Mouse (Mus musculus) large intestine, adult 2 months (tissue): ENCODE data around the gene Ssbp2. TPM values are rescaled to one million over a fixed set of nuclear protein-coding genes. Genes with fewer than 3 reads are reported as not detected.

Experiments
- DNase-seq: peaks from one replicate; pipeline ENCODE4 v3.0.0-alpha.2; 2012; ENCODE audit warnings: low read depth, low spot score
- WGBS: fragments of 180-500 bp; shearing (Covaris S2); methylation state at CpG from one replicate; pipeline ENCODE4 v1.1.7; 2018; 5-methylcytosine and 5-hydroxymethylcytosine counted together
- polyA plus RNA-seq: library from polyadenylated mRNA; depleted of rRNA; stranded (reverse); fragments of >200 nt; gene quantifications from 2 replicates; pipeline ENCODE4 v1.2.3, GENCODE M21; 2012

Gene Ssbp2
- polyA plus RNA-seq, 1 experiment: 8.2 TPM

DNA sequence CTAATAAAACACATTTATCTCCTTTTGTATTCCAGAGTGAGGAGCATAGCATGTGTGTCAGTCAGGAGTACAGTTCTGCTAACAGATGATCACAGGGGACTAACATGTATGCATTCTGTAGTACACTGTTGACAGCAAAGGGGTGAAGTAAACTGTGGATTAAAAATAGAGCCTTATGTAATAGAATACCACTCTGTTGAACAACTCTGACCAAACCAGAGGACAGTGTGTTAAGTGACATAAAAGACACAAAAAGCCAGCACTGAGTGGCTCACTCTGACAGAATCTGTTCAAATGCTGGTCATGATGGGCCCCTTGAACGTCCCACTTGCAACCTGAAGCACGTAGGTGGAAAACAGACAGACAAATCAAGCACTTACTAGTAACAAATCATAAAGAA, 235.3 kb downstream of the Ssbp2 start:
- WGBS: 90% methylated on average over 2 of the region's 2 CpGs
- DNase-seq: no peak

GRCm38 (mm10) chr13:91696109-91696645, 236.1 kb downstream of the Ssbp2 start:
- DNase-seq: no peak
- WGBS: 31% methylated on average over 2 of the region's 2 CpGs

DNA sequence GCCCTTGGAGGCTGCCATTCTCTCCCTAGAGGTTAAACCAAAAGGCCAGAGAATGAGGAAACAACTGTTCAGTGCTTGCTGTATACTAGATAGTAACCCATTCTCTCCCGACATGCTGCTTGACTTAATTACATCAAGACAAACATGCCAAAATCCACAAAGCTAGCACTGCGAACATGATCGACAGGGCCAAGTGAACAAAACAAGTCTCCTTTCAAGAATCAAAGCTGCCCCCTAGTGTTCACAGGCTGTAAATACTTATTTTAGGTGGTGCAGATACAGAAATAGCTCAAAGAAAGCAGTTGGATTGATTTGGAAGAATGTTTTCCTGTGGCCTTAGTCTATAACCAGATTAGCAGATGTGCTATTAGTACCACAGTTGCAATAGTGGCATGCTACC, 236.9 kb downstream of the Ssbp2 start:
- DNase-seq: no peak
- 30% methylated on average over 3 of the region's 3 CpGs for WGBS

DNA sequence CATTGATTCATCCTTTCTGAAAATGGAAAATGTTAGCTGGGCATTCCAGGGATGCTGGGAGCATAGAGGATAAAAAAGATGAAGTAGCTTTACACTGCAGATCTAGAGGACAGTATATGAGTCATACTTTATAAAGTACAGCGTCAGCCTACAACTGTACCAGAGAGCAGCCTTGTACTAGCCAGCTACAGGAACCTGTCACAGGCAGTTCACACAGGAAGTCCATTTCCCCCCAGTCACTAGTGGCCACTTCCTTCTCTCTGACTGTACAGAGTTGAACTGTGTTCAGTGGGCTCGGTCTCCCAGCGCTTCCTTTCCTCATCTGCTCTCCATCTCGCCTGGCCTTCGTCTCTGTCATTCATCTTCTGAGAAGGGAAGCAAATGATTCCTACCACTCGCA, 242.3 kb downstream of the Ssbp2 start:
- WGBS: 64% methylated on average over 6 of the region's 6 CpGs
- DNase-seq: no peak

DNA sequence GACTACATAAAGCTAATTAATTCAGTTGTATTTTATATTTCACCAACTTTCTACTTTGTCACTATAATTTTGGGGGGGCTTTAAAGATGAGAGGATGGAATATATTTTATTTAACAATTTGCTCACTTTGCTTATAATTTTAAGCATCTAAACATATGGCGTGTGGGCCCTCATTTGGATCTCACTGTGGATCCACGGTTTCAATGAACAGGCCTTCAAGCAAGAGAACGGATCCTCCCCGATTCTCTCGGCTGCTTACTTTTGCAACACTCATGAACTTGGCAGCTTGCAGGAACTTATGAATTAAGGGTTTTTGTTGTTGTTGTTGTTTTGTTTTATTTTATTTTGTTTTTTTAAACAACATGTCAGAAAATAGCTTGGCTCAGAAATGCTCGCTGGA, 259.4 kb downstream of the Ssbp2 start:
- DNase-seq: no peak
- WGBS: 91% methylated on average over 6 of the region's 6 CpGs

DNA sequence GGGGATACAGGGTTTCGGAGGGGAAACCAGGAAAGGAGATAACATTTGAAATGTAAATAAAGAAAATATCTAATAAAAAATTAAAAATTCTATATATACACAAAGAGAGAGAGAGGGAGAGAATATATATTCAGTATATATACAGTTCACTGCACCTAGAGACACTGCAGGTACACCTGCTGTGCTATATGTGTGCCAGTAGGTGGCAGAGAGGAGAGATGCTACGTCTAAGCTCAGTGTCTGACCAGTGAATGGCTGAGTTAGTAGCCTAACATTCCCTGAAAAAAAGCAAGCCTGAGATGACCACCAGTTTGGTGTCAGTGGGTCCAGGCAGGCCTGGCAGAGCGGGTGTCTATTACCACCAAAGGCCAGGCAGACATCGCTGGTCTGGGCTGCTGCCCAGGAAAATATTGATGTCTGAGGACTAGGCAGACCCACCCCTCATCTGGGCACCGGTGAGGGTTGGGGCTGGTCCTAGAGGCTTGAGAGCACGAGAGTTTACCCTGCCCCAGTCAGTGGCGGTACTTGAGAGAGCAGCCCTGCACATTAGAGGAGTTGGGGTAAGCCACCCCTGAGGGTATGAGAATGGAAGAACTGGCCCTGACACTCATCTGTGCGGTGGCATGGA, 263.1 kb downstream of the Ssbp2 start:
- no peak for DNase-seq
- WGBS: 74% methylated on average over 8 of the region's 8 CpGs

GRCm38 (mm10) chr13:91723736-91724119, 263.6 kb downstream of the Ssbp2 start:
- 80% methylated on average over 7 of the region's 7 CpGs for WGBS
- DNase-seq: no peak

GRCm38 (mm10) chr13:91724211-91724610, 264.1 kb downstream of the Ssbp2 start:
- no peak for DNase-seq
- WGBS: 42% methylated on average over 3 of the region's 3 CpGs

DNA sequence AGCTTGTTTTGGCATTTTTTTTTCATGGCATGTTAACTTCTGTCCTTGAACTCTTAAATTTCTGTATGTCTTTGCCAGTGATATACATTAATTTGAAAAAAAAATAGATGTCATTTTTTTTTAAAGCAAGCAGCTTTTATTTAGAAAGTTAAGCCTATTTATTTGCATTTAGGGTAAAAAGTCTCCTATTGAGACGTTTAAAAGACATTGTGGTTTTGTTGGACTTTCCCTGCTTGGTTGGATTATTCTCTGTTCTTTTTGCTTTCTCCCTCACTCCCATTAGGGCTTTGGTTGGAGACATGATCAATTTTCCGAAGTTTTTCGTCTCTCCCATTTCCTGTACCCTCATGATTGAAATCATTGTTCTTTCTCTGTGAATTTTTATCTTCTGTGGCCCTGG, 265.0 kb downstream of the Ssbp2 start:
- DNase-seq: no peak
- WGBS: 76% methylated on average over 3 of the region's 3 CpGs

DNA sequence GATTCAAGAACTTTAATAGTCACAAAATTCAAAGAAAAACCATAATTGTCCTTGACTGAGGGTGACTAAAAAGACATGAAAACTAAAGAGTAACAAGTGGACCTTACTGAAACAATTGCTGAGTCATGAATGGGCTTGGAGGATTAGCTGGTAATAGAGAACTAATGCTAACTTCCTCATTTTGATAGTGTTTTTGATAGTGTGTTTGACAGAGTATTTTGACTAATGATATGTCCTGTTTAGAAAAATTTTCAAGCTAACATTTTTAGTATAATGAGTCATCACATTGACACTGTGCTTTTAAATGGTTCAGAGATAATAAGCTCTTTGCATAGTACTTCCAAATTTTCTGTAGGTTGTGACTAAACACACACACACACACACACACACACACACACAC, 267.8 kb downstream of the Ssbp2 start:
- no peak for DNase-seq

DNA sequence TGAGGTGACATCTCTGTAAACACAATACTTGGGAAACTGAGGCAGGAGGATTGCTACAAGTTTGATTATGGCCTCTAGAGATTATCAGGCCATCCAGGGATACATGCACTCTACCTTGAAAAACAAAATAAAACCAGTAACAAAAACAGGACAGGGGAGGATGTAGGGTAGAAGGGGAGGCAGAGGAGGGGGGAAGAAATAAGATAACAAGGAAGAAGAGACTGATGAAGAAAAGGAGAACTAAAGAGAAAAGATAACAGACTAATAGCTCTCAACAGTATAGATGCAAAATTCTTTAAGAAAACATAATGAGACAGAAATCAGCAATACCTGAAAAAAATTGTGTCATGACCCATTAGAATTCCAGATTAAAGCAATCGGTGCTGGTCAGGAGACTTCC, 277.1 kb downstream of the Ssbp2 start:
- WGBS: 86% methylated on average over 1 of the region's 1 CpGs
- DNase-seq: no peak

DNA sequence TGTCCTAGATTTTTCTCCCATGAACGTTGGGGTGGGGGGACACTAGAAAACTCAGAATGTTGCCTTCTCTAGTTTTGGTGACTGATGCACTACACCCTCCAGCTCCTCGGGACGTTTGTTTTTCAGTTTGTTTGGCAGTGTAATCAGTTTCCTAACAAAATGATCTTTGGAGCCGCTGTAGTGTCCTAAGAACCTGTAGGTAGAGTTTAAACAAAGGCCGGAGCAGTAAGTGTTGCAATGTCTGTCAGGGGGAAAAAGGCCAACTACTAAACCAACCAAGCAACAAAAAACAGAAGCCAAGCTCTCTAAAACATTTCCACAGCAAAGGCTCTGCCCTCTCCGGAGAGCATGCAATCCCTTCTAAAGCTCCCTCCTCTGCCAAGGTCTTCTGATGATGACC, 280.8 kb downstream of the Ssbp2 start:
- WGBS: 31% methylated on average over 6 of the region's 6 CpGs
- DNase-seq: no peak

DNA sequence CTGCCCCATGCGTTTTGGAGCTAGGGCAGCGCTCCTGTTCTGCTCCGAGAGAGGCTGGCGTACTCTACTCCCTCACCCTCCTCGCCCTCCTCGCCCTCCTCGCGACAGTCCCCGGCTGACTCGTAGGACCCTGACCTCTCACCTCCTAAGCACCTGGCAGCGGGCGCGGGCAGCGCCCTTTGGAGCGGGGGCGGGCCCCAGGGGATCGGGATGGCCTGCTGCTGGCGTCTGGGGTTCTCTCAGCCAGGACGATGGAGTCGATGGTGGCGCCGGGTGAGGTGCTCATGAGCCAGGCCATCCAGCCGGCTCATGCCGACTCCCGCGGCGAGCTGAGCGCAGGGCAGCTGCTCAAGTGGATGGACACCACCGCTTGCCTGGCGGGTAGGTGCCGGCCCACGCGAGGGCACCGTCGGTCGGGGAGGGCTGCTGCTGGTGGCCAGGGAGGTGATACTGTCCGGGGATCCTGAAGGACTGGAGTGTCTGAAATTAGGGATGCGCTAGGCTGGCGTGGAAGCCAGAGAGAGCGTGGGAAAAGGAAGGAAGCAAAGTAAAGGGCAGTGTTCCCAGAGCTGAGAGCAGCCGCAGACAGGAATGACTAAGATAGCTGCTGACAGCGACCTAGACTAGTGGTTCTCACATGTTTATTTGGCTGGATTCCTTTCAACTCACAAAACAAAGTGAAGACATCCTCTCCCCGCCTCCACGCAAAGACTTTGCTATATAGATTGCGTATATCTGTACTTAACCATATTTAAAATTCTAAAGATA, 281.4 kb downstream of the Ssbp2 start, which contains the start of gene Acot12:
TSS of gene Acot12 (plus strand) at position 233 of the 768 bp plus-strand sequence.
- 9% methylated on average over 45 of the region's 45 CpGs for WGBS
- DNase-seq: no peak

GRCm38 (mm10) chr13:91743180-91743579, 283.1 kb downstream of the Ssbp2 start:
- WGBS: 92% methylated on average over 3 of the region's 3 CpGs
- DNase-seq: no peak

GRCm38 (mm10) chr13:91746470-91746869, 286.4 kb downstream of the Ssbp2 start:
- WGBS: 83% methylated on average over 5 of the region's 5 CpGs
- DNase-seq: no peak

DNA sequence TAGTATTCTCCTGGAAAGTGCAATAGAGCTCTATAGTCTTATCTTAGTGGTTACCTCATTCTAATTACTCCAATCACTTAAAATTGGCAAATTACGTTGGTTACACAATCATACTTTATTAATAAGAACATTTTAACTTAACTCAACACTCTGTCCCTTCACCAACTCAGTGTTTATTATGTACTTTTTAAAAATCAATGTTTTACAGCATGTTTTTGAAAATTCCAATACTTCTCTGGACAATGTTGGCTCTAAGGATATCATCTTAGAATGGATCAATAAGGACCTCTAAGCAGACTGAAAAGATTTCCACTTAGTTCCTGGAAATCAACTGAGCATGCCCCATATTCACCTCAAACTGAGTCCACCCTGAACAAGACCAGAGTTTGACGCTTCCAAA, 288.3 kb downstream of the Ssbp2 start:
- DNase-seq: no peak
- WGBS: 87% methylated on average over 2 of the region's 2 CpGs

- no peak for DNase-seq
- WGBS: 77% methylated on average over 4 of the region's 4 CpGs
These were observed 289.9 kb downstream of the Ssbp2 start for GRCm38 (mm10) chr13:91749981-91750380.
